23 mouse cellular contexts compared by ENCODE assay signal in genomic region chr1:133091483-133091882, GRCm38 (mm10). TPM values are rescaled to one million over a fixed set of nuclear protein-coding genes. Genes with fewer than 3 reads are reported as not detected.
DNase-seq lines count a peak whose midpoint lies in the region; ATAC-seq and TF ChIP-seq lines count a peak whose summit lies in the region.
"Had no signal": no experiment of that assay in that cellular context is flagged by ENCODE, and none has a peak within 500 bp of the region (broad histone marks: within the 10 kb centered on the region; RNA-seq: fewer than 3 reads in every experiment).

No protein-coding gene starts in this region.

- WGBS in lung, adult 2 months, result 65% methylated on average over 8 of the region's 8 CpGs
- WGBS in stomach, embryonic 16.5 days, result 71% methylated on average over 8 of the region's 8 CpGs

- ATAC-seq in stomach, embryonic 16.5 days (ENCODE audit: insufficient read depth, low FRiP score), result no peak
- ATAC-seq: forebrain, embryonic 15.5 days; midbrain, embryonic 13.5 days had no signal

- TF ChIP-seq POLR2A in lung, adult 2 months (IDR thresholded peaks at IDR 0.05; ENCODE audit: borderline replicate concordance, extremely low read depth, low read depth, low read length), result no peak

- intact Hi-C loops in gastrocnemius, adult 2 months (cut with DNase I), result no loop called here

- peaks cover 6% of the 10 kb centered on the region; the same call in 1 of the 2 replicates for H3K4me1 ChIP-seq in lung, adult 2 months (ENCODE audit: control insufficient read depth, insufficient read depth, low read length)
- 0 out of 2 replicates have a peak, but pooled peaks cover 8% of the 10 kb centered on the region for H3K4me1 ChIP-seq in stomach, embryonic 16.5 days (ENCODE audit: control insufficient read depth, insufficient read depth, low read length)
- H3K4me1 ChIP-seq: embryonic facial prominence, embryonic 15.5 days; forebrain, embryonic 15.5 days had no signal

- TF ChIP-seq CTCF in gastrocnemius, adult 2 months (IDR thresholded peaks at IDR 0.05), result no peak
- no peak for TF ChIP-seq CTCF in lung, adult 2 months (IDR thresholded peaks at IDR 0.05; ENCODE audit: insufficient read depth, low read length)

- H3K36me3 ChIP-seq in stomach, embryonic 16.5 days (ENCODE audit: control insufficient read depth, insufficient read depth, low read length), result no peaks in the 10 kb centered on the region; the same call in 1 of the 2 replicates
- H3K36me3 ChIP-seq: liver, embryonic 15.5 days had no signal

- no peaks in the 10 kb centered on the region for H3K27me3 ChIP-seq in stomach, embryonic 16.5 days (ENCODE audit: control insufficient read depth, insufficient read depth, low read length)
- H3K27me3 ChIP-seq: embryonic facial prominence, embryonic 15.5 days; forebrain, embryonic 15.5 days; hindbrain, embryonic 12.5 days; limb, embryonic 15.5 days; liver, embryonic 15.5 days; midbrain, embryonic 13.5 days had no signal

- H3K27ac ChIP-seq in gastrocnemius, adult 2 months, result peak overlapping the region; percentile 82
- H3K27ac ChIP-seq in stomach, embryonic 16.5 days (ENCODE audit: low read length), result peak overlapping the region; percentile 85
- H3K27ac ChIP-seq: embryonic facial prominence, embryonic 15.5 days; forebrain, embryonic 15.5 days; heart, adult 2 months; hindbrain, embryonic 12.5 days; left cerebral cortex, adult 2 months; limb, embryonic 15.5 days; liver, embryonic 15.5 days; midbrain, embryonic 13.5 days had no signal

- DNase-seq in gastrocnemius, adult 2 months, result no peak
- DNase-seq in gastrocnemius, postnatal 25 days, result no peak
- peak; percentile 68 for DNase-seq in lung, adult 2 months
- peak; percentile 64 for DNase-seq in lung, postnatal 14 days
- DNase-seq in urinary bladder, adult 18-20 months (ENCODE audit: low spot score in 2 of 2), result no peak
- DNase-seq in right cerebral cortex, postnatal 36 days (ENCODE audit: low spot score in 2 of 2), result no peak
- DNase-seq: adrenal gland, postnatal 10 days; cerebellum, adult 2 months; cerebellum, postnatal 36 days; embryo, embryonic 11 days; gastrocnemius, postnatal 14 days; heart, adult 2 months; kidney, adult 18-20 months; layer of hippocampus, adult 9-11 months; thymus, postnatal 36 days had no signal

- H3K9ac ChIP-seq in stomach, embryonic 16.5 days (ENCODE audit: low read length), result no peak overlapping the region
- H3K9ac ChIP-seq: embryonic facial prominence, embryonic 15.5 days; forebrain, embryonic 15.5 days; hindbrain, embryonic 12.5 days; limb, embryonic 15.5 days; liver, embryonic 15.5 days; midbrain, embryonic 13.5 days had no signal

- no peak overlapping the region for H3K4me3 ChIP-seq in gastrocnemius, adult 2 months
- no peak overlapping the region for H3K4me3 ChIP-seq in lung, adult 2 months (replicated peaks; ENCODE audit: extremely low read depth, low read depth, low read length)
- H3K4me3 ChIP-seq in stomach, embryonic 16.5 days (replicated peaks; ENCODE audit: low read length), result no peak overlapping the region
- H3K4me3 ChIP-seq: embryonic facial prominence, embryonic 15.5 days; forebrain, embryonic 15.5 days; heart, adult 2 months; hindbrain, embryonic 12.5 days; left cerebral cortex, adult 2 months; limb, embryonic 15.5 days; liver, embryonic 15.5 days; midbrain, embryonic 13.5 days had no signal

- H3K4me2 ChIP-seq in stomach, embryonic 16.5 days (ENCODE audit: low read depth, low read length), result no peak overlapping the region
- H3K4me2 ChIP-seq: embryonic facial prominence, embryonic 15.5 days; forebrain, embryonic 15.5 days; hindbrain, embryonic 12.5 days; limb, embryonic 15.5 days; liver, embryonic 15.5 days; midbrain, embryonic 13.5 days had no signal

- no peaks in the 10 kb centered on the region for H3K9me3 ChIP-seq in stomach, embryonic 16.5 days (replicated peaks; ENCODE audit: control insufficient read depth, low read length)
- H3K9me3 ChIP-seq: embryonic facial prominence, embryonic 15.5 days; forebrain, embryonic 15.5 days; hindbrain, embryonic 12.5 days; limb, embryonic 15.5 days; liver, embryonic 15.5 days; midbrain, embryonic 13.5 days had no signal

RNA-seq across cellular contexts. Expression of gene Ppp1r15b, which starts 39.5 kb away (rescaled TPM):
- total RNA-seq in gastrocnemius, adult 2 months (2021), result 10 to 100 TPM; 16.4 to 18.6 TPM
- total RNA-seq in gastrocnemius, postnatal 25 days (2021), result 10 to 100 TPM; 14.5 to 17.3 TPM
- polyA plus RNA-seq in lung, adult 2 months (2012; rRNA removed), result 24.2 and 26.5 TPM in 2 replicates
- 55.3 and 57.0 TPM in 2 replicates for polyA plus RNA-seq in stomach, embryonic 16.5 days (2015; fragmentation: Nextera tagmentation; extraction: Ambion mirVana)

RNA-seq across cellular contexts. Expression of gene Pik3c2b, which starts 46.0 kb away (rescaled TPM):
- total RNA-seq in gastrocnemius, adult 2 months (2021), result 10 to 100 TPM in 1 of 2 experiments, 1 to 10 TPM in 1; 9.8 to 11.0 TPM
- total RNA-seq in gastrocnemius, postnatal 25 days (2021), result 10 to 100 TPM; 10.8 to 12.0 TPM
- polyA plus RNA-seq in lung, adult 2 months (2012; rRNA removed), result 10.1 and 11.9 TPM in 2 replicates
- polyA plus RNA-seq in stomach, embryonic 16.5 days (2015; fragmentation: Nextera tagmentation; extraction: Ambion mirVana), result 8.5 and 9.3 TPM in 2 replicates

Comparison
In these comparisons a context has a peak if more than half of its experiments do, and no peak if none do; other contexts are left out.
1. DNase-seq: peak in lung, adult 2 months (single experiment) and lung, postnatal 14 days (single experiment); none in gastrocnemius, adult 2 months (single experiment), gastrocnemius, postnatal 25 days (single experiment), urinary bladder, adult 18-20 months (0 of 2) and right cerebral cortex, postnatal 36 days (0 of 2).